17 mouse cellular contexts compared by ENCODE assay signal in genomic region chr1:90870581-90870980, GRCm38 (mm10). TPM values are rescaled to one million over a fixed set of nuclear protein-coding genes. Genes with fewer than 3 reads are reported as not detected.
A peak's percentile ranks its signal among the peaks of the same experiment; 100 is the strongest.
DNase-seq lines count a peak whose midpoint lies in the region; TF ChIP-seq lines count a peak whose summit lies in the region.
"Had no signal": no experiment of that assay in that cellular context is flagged by ENCODE, and none has a peak within 500 bp of the region (broad histone marks: within the 10 kb centered on the region; RNA-seq: fewer than 3 reads in every experiment).

No protein-coding gene starts in this region.

- no peak for TF ChIP-seq CTCF in heart, adult 2 months (IDR thresholded peaks at IDR 0.05)

- 56% methylated on average over 2 of the region's 2 CpGs for WGBS in heart, adult 2 months

- H3K4me3 ChIP-seq in heart, adult 2 months = no peak overlapping the region
- H3K4me3 ChIP-seq: embryonic facial prominence, embryonic 15.5 days; erythroblast, embryonic 14.5 days; forebrain, embryonic 10.5 days; hindbrain, embryonic 12.5 days had no signal

- no peaks in the 10 kb centered on the region for H3K27me3 ChIP-seq in heart, adult 2 months (ENCODE audit: control insufficient read depth, insufficient read depth, low read length)
- H3K27me3 ChIP-seq: embryonic facial prominence, embryonic 15.5 days; hindbrain, embryonic 12.5 days had no signal

- TF ChIP-seq EP300 in heart, adult 2 months (IDR thresholded peaks at IDR 0.05; ENCODE audit: insufficient read depth, low read depth, low read length) = no peak

- no peaks in the 10 kb centered on the region for H3K36me3 ChIP-seq in heart, adult 2 months (ENCODE audit: control insufficient read depth, insufficient read depth, low read length)
- H3K36me3 ChIP-seq: embryonic facial prominence, embryonic 15.5 days; forebrain, embryonic 10.5 days; hindbrain, embryonic 12.5 days had no signal

- no peaks in the 10 kb centered on the region for H3K79me2 ChIP-seq in heart, adult 2 months (replicated peaks; ENCODE audit: control insufficient read depth, insufficient read depth, low read length)

- H3K4me1 ChIP-seq in heart, adult 2 months (ENCODE audit: control insufficient read depth, insufficient read depth, low read length) = no peaks in the 10 kb centered on the region; the same call in 1 of the 2 replicates
- H3K4me1 ChIP-seq: embryonic facial prominence, embryonic 15.5 days; forebrain, embryonic 10.5 days; hindbrain, embryonic 12.5 days had no signal

- DNase-seq in gastrocnemius, postnatal 25 days = peak; percentile 29
- no peak for DNase-seq in gastrocnemius, postnatal 4 days (ENCODE audit: low spot score in 2 of 2)
- peak; percentile 27 to 33 for DNase-seq in heart, postnatal 10 days
- no peak for DNase-seq in heart, adult 2 months
- peak; percentile 25 for DNase-seq in lung, postnatal 10 days
- DNase-seq in lung, adult 18-20 months = no peak
- DNase-seq: adrenal gland, postnatal 25 days; cerebellum, adult 18-20 months; cerebellum, adult 9-11 months; cerebellum, postnatal 36 days; gastrocnemius, postnatal 14 days; heart, postnatal 4 days; kidney, adult 8-10 months had no signal

- intact Hi-C loops in heart, postnatal 10 days (cut with DNase I) = no loop called here
- intact Hi-C loops in heart, adult 2 months (cut with DNase I) = no loop called here

- no peak overlapping the region for H3K27ac ChIP-seq in heart, adult 2 months
- H3K27ac ChIP-seq: embryonic facial prominence, embryonic 15.5 days; forebrain, embryonic 10.5 days; hindbrain, embryonic 12.5 days had no signal

- no peak overlapping the region for H3K9ac ChIP-seq in heart, adult 2 months (ENCODE audit: low read depth, low read length)
- H3K9ac ChIP-seq: embryonic facial prominence, embryonic 15.5 days; hindbrain, embryonic 12.5 days had no signal

- no peak for TF ChIP-seq POLR2A in heart, adult 2 months (IDR thresholded peaks at IDR 0.05; ENCODE audit: insufficient read depth, low read depth, low read length)

RNA-seq across cellular contexts. Expression of gene Col6a3, which starts 26.8 kb away (rescaled TPM):
- 100 to 1,000 TPM in 1 of 2 experiments, 10 to 100 TPM in 1; 86.2 to 121 TPM for total RNA-seq in gastrocnemius, postnatal 25 days (2021)
- total RNA-seq in gastrocnemius, postnatal 4 days (2021) = 100 to 1,000 TPM; 499 to 546 TPM
- total RNA-seq in heart, postnatal 10 days (2021) = 100 to 1,000 TPM; 107 to 132 TPM
- 10 to 100 TPM; 15.8 to 35.9 TPM for total RNA-seq in heart, adult 2 months (2021)
- 16.8 and 22.2 TPM in 2 replicates for polyA plus RNA-seq in heart, adult 2 months (2012; rRNA removed)

RNA-seq across cellular contexts. Expression of gene Mlph, which starts 44.3 kb away (rescaled TPM):
- total RNA-seq in gastrocnemius, postnatal 25 days (2021) = under 1 TPM; 0.26 to 0.51 TPM
- under 1 TPM; 0.59 to 0.75 TPM for total RNA-seq in gastrocnemius, postnatal 4 days (2021)
- total RNA-seq in heart, postnatal 10 days (2021) = under 1 TPM; 0.45 to 0.86 TPM
- total RNA-seq in heart, adult 2 months (2021) = 1 to 10 TPM in 1 of 2 experiments, under 1 TPM in 1; 0.73 to 1.1 TPM
- polyA plus RNA-seq in heart, adult 2 months (2012; rRNA removed) = 0.44 and 0.72 TPM in 2 replicates
- polyA plus RNA-seq: erythroblast, embryonic 14.5 days had no signal

Comparison
In these comparisons a context has a peak if more than half of its experiments do, and no peak if none do; other contexts are left out.
1. DNase-seq: peak in gastrocnemius, postnatal 25 days (single experiment), heart, postnatal 10 days (2 of 2) and lung, postnatal 10 days (single experiment); none in gastrocnemius, postnatal 4 days (0 of 2), heart, adult 2 months (0 of 2) and lung, adult 18-20 months (0 of 2).